Mouse (Mus musculus) CH12.LX (cell line): ENCODE measurements around the gene Apobec4. TPM values are rescaled to one million over a fixed set of nuclear protein-coding genes. Genes with fewer than 3 reads are reported as not detected.

Experiments used
- DNase-seq: peaks from one replicate; pipeline ENCODE4 v3.0.0-alpha.2; 2013; ENCODE audit errors: extremely low read depth
- H3K27ac ChIP-seq: 2 replicates; pipeline ENCODE4 v1.5.1; 2012; ENCODE audit warnings: low read depth, mild to moderate bottlenecking, control low read depth, moderate library complexity; ENCODE audit not compliant: insufficient read depth
- H3K27me3 ChIP-seq: replicated peaks from 2 replicates; pipeline ENCODE3; 2012; ENCODE audit warnings: inconsistent platforms
- H3K36me3 ChIP-seq, 2 experiments: replicated peaks in 1 of 2; 2 replicates each; pipeline versions ENCODE3 to v1.6.1; 2012; ENCODE audit warnings: inconsistent platforms in 1 of 2, low read length in 1 of 2, mild to moderate bottlenecking in 1 of 2, mixed read lengths in 1 of 2, moderate library complexity in 1 of 2; ENCODE audit not compliant: control insufficient read depth in 1 of 2, insufficient read depth in 1 of 2
- H3K4me1 ChIP-seq, 2 experiments: 2 replicates each; pipeline ENCODE4 v1.6.1; 2012; ENCODE audit warnings: inconsistent platforms in 1 of 2, moderate library complexity in 1 of 2; ENCODE audit not compliant: insufficient read depth in 2 of 2, control insufficient read depth in 1 of 2
- H3K4me2 ChIP-seq: 2 replicates; pipeline ENCODE4 v1.6.1; 2012; ENCODE audit warnings: low read depth, mild to moderate bottlenecking, control low read depth; ENCODE audit not compliant: poor library complexity, insufficient read depth, severe bottlenecking
- H3K4me3 ChIP-seq, 3 experiments: fragments of 150-350 bp in 1 of 3; sonication (generic) in 1 of 3; replicated peaks in 1 of 3; 2 replicates each; pipeline versions ENCODE3 to v1.5.1; 2011 to 2012; ENCODE audit warnings: low read depth in 2 of 3, low read length in 2 of 3, mild to moderate bottlenecking in 2 of 3, moderate library complexity in 2 of 3, control low read depth in 1 of 3, improper control_type of control experiment in 1 of 3, inconsistent platforms in 1 of 3, mixed read lengths in 1 of 3; ENCODE audit not compliant: poor library complexity in 1 of 3
- H3K79me2 ChIP-seq: replicated peaks from 2 replicates; pipeline ENCODE4 v1.6.1; 2012; ENCODE audit warnings: mild to moderate bottlenecking, moderate library complexity; ENCODE audit not compliant: control insufficient read depth, poor library complexity, insufficient read depth, severe bottlenecking; ENCODE audit errors: extremely low read depth
- H3K9ac ChIP-seq: 2 replicates; pipeline ENCODE4 v1.6.1; 2012; ENCODE audit warnings: low read depth, mild to moderate bottlenecking, control low read depth, moderate library complexity; ENCODE audit not compliant: insufficient read depth
- H3K9me3 ChIP-seq: replicated peaks from 2 replicates; pipeline ENCODE3; 2012; ENCODE audit warnings: low read length, inconsistent platforms, mixed read lengths
- CTCF ChIP-seq, 2 experiments: IDR thresholded peaks in 1 of 2; conservative IDR thresholded peaks in 1 of 2; 2 replicates each; pipeline ENCODE4 v1.5.1; 2011 to 2012; ENCODE audit warnings: low read depth in 2 of 2, low read length in 2 of 2, improper control_type of control experiment in 1 of 2, inconsistent platforms in 1 of 2, mild to moderate bottlenecking in 1 of 2, moderate library complexity in 1 of 2
- ELF1 ChIP-seq: IDR thresholded peaks from 2 replicates; pipeline ENCODE4 v1.6.1; 2014; ENCODE audit warnings: low read depth, mild to moderate bottlenecking, inconsistent platforms, low read length, improper control_type of control experiment
- EP300 ChIP-seq: IDR thresholded peaks from 2 replicates; pipeline ENCODE4 v1.6.1; 2011; ENCODE audit warnings: low read length, improper control_type of control experiment
- ETS1 ChIP-seq: conservative IDR thresholded peaks from 2 replicates; pipeline ENCODE4 v1.6.1; 2012; ENCODE audit warnings: low read depth, mild to moderate bottlenecking, inconsistent platforms, low read length, improper control_type of control experiment, moderate library complexity
- IRF4 ChIP-seq: IDR thresholded peaks from 2 replicates; pipeline ENCODE4 v1.6.1; 2014; ENCODE audit warnings: low read depth, mild to moderate bottlenecking, inconsistent platforms, low read length, improper control_type of control experiment
- KAT2A ChIP-seq: IDR thresholded peaks from 2 replicates; pipeline ENCODE4 v1.6.1; 2012; ENCODE audit warnings: low read length, improper control_type of control experiment, inconsistent platforms; ENCODE audit not compliant: insufficient replicate concordance
- MAZ ChIP-seq: IDR thresholded peaks from 2 replicates; pipeline ENCODE4 v1.6.1; 2012; ENCODE audit warnings: low read depth, mild to moderate bottlenecking, inconsistent platforms, low read length, improper control_type of control experiment, moderate library complexity
- MXI1 ChIP-seq: IDR thresholded peaks from 2 replicates; pipeline ENCODE4 v1.6.1; 2011; ENCODE audit warnings: mild to moderate bottlenecking, low read depth, low read length, improper control_type of control experiment
- PAX5 ChIP-seq: IDR thresholded peaks from 2 replicates; pipeline ENCODE4 v1.6.1; 2012; ENCODE audit warnings: low read length, inconsistent platforms, mixed read lengths
- SMC3 ChIP-seq: IDR thresholded peaks from 2 replicates; pipeline ENCODE4 v1.6.1; 2011; ENCODE audit warnings: low read depth, low read length, improper control_type of control experiment
- TBP ChIP-seq: conservative IDR thresholded peaks from 2 replicates; pipeline ENCODE4 v1.6.1; 2011; ENCODE audit warnings: low read depth, low read length, improper control_type of control experiment
- UBTF ChIP-seq: IDR thresholded peaks from 2 replicates; pipeline ENCODE4 v1.6.1; 2012; ENCODE audit warnings: low read depth, mild to moderate bottlenecking, inconsistent platforms, low read length, improper control_type of control experiment, moderate library complexity
- ZKSCAN1 ChIP-seq: IDR thresholded peaks from 2 replicates; pipeline ENCODE4 v1.6.1; 2012; ENCODE audit warnings: low read depth, inconsistent platforms, low read length, improper control_type of control experiment, borderline replicate concordance
- ZNF384 ChIP-seq: IDR thresholded peaks from 2 replicates; pipeline ENCODE4 v1.6.1; 2012; ENCODE audit warnings: low read depth, low read length, improper control_type of control experiment, inconsistent platforms
- dilution Hi-C: fragments of 300-500 bp; cut with MboI; formaldehyde crosslinking; loops from 2 replicates; pipeline ENCODE4 v1.14.3; 2020; ENCODE audit warnings: low sequenced_read_pairs; ENCODE audit not compliant: extremely low pct_unique_long_range_greater_than_20kb, extremely low pct_ligation_motif_present
- in situ Hi-C: fragments of 300-500 bp; cut with MboI; formaldehyde crosslinking; loops from 3 replicates; pipeline ENCODE4 v1.14.3; 2019; ENCODE audit warnings: low sequenced_read_pairs, low pct_ligation_motif_present, low pct_unique_long_range_greater_than_20kb, mixed read lengths
- polyA plus RNA-seq: library from polyadenylated mRNA; unstranded; fragments of >175 nt; gene quantifications from 2 replicates; pipeline ENCODE4 v1.2.1, GENCODE M21; 2012; ENCODE audit warnings: low read depth; ENCODE audit not compliant: insufficient read length
- total RNA-seq, 2 experiments: library from RNA; depleted of rRNA; stranded (reverse); fragments of 300-350 nt in 1 of 2; fragments of >200 nt in 1 of 2; gene quantifications; 2 replicates each; pipeline ENCODE4 v1.2.3; 2012 to 2014

Apobec4 gene
- total and polyA plus RNA-seq, 3 experiments: not detected

GRCm38 (mm10) chr1:152766804-152767748, 16.7 kb downstream of the Apobec4 start:
- Histone ChIP-seq H3K27ac (peak overlapping the region; percentile 83), H3K4me1 (peaks cover 4 to 13% of the 10 kb centered on the region in 2 experiments; a peak in 3 of 4 replicates), H3K36me3 (peaks cover 20 to 37% of the 10 kb centered on the region in 2 experiments), H3K27me3 (peaks cover 7% of the 10 kb centered on the region), H3K9ac (peak overlapping the region; percentile 96), H3K9me3 (no peaks in the 10 kb centered on the region), H3K4me3 (peak overlapping the region; percentile 89 to 94 (median 94)), H3K79me2 (peaks cover 14% of the 10 kb centered on the region), H3K4me2 (no peak overlapping the region)
- peak; percentile 52 for DNase-seq
- dilution Hi-C loops: no loop called here
- TF ChIP-seq KAT2A: no peak
- 0 out of 2 replicates have a peak, but pooled peaks have one; percentile 49 for TF ChIP-seq TBP
- no peak; the same call in 1 of the 2 replicates for TF ChIP-seq UBTF
- TF ChIP-seq ELF1: peak; percentile 84
- TF ChIP-seq MAZ: no peak
- 0 out of 2 replicates have a peak, but pooled peaks have one; percentile 26 for TF ChIP-seq ETS1
- peak; percentile 20; the same call in 1 of the 2 replicates for TF ChIP-seq MXI1
- 0 out of 2 replicates have a peak, but pooled peaks have one; percentile 5 for TF ChIP-seq EP300
- no peak for TF ChIP-seq PAX5
- in situ Hi-C loops: loop anchor here (10.0 kb wide), 1 partner anchor 232 kb away; no protein-coding TSS in a partner anchor

- dilution Hi-C loops: no loop called here
- H3K9ac ChIP-seq: peak overlapping the region; percentile 96; the same call in 1 of the 2 replicates
- no peak overlapping the region for H3K27ac ChIP-seq
These were observed 17.6 kb downstream of the Apobec4 start for GRCm38 (mm10) chr1:152767749-152768488.

More at GRCm38 (mm10) chr1:152767749-152768488, 17.6 kb downstream of the Apobec4 start:
- in situ Hi-C loops: loop anchor here (10.0 kb wide), 1 partner anchor 233 kb away; no protein-coding TSS in a partner anchor
- peaks cover 4 to 13% of the 10 kb centered on the region in 2 experiments; a peak in 3 of 4 replicates for H3K4me1 ChIP-seq
- no peaks in the 10 kb centered on the region for H3K9me3 ChIP-seq
- peak overlapping the region in 2 of 3 experiments; percentile 89 to 94 for H3K4me3 ChIP-seq
- peak overlapping the region; percentile 66 for H3K4me2 ChIP-seq
- peaks cover 25 to 45% of the 10 kb centered on the region in 2 experiments for H3K36me3 ChIP-seq
- peaks cover 14% of the 10 kb centered on the region for H3K79me2 ChIP-seq
- H3K27me3 ChIP-seq: peaks cover 7% of the 10 kb centered on the region
- DNase-seq: peak; percentile 95
- TF ChIP-seq ZKSCAN1: no peak
- peak; percentile 69 to 92 for TF ChIP-seq CTCF (conservative IDR thresholded peaks at IDR 0.05 in 1 of 2, IDR thresholded peaks at IDR 0.05 in 1 of 2; ENCODE audit: low read depth in 2 of 2, low read length in 2 of 2)
- TF ChIP-seq SMC3: peak; percentile 33
- peak; percentile 84 for TF ChIP-seq ZNF384
- 0 out of 2 replicates have a peak, but pooled peaks have one; percentile 24 for TF ChIP-seq EP300
- TF ChIP-seq IRF4: no peak
- TF ChIP-seq TBP: 0 out of 2 replicates have a peak, but pooled peaks have one; percentile 17
